Comparison of ENCODE assay signal across 8 mouse cellular contexts in the genomic region with DNA sequence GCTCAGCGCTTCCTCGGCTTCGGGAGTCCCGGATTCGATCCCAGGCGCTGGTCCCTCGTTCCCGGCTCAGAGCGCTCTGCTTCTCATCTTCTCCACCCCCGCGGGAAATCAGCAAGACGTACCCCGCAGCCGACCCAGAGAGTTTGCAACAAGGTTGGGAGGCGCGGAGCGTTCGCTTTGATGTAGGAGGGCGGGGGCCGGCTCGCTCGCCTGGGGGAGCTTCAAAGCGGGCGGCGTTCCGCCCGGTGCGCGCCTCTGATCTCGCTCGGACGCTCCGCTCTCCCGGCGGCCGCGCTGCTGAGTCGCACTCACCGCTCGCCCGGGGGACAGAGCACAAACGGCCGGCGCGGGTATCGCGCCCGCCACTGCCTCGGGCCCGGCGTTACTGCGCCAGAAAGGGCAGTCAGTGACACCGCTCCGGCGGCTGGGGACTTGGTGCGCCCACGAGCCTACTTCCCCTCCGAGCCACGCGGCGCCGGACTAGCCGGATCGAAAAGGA. TPM values are rescaled to one million over a fixed set of nuclear protein-coding genes. Genes with fewer than 3 reads are reported as not detected.
DNase-seq lines count a peak whose midpoint lies in the region; ATAC-seq lines count a peak whose summit lies in the region.
"Had no signal": no experiment of that assay in that cellular context is flagged by ENCODE, and none has a peak within 500 bp of the region (broad histone marks: within the 10 kb centered on the region; RNA-seq: fewer than 3 reads in every experiment).

No protein-coding gene starts in this region.

- H3K9ac ChIP-seq in forebrain, embryonic 12.5 days, result peak overlapping the region; percentile 22; the same call in 1 of the 2 replicates
- H3K9ac ChIP-seq in neural tube, embryonic 14.5 days (replicated peaks; ENCODE audit: low read depth, low read length), result peak overlapping the region; percentile 53

- peak; percentile 27 for DNase-seq in right cerebral cortex, postnatal 4 days
- no peak for DNase-seq in right cerebral cortex, postnatal 36 days (ENCODE audit: low spot score in 2 of 2)
- DNase-seq in kidney, postnatal 4 days, result peak; percentile 52 to 64
- no peak for DNase-seq in right cerebral cortex, adult 2 months (ENCODE audit: low spot score in 2 of 2)

- peak; percentile 24; the same call in 1 of the 2 replicates for ATAC-seq in forebrain, embryonic 12.5 days (ENCODE audit: low FRiP score)
- no peak for ATAC-seq in neural tube, embryonic 14.5 days (ENCODE audit: low read depth)
- no peak for ATAC-seq in inflammation-experienced regulatory T-cells, adult 6 months

- peak overlapping the region; percentile 41 for H3K4me3 ChIP-seq in forebrain, embryonic 12.5 days (replicated peaks)
- peak overlapping the region; percentile 35 for H3K4me3 ChIP-seq in neural tube, embryonic 14.5 days (ENCODE audit: low read depth, low read length)
- H3K4me3 ChIP-seq: myocyte had no signal

- WGBS in forebrain, embryonic 12.5 days, result 0% methylated on average over 64 of the region's 64 CpGs
- WGBS in neural tube, embryonic 14.5 days, result under 1% methylated on average over 64 of the region's 64 CpGs

- H3K4me1 ChIP-seq in forebrain, embryonic 12.5 days, result peaks cover 33% of the 10 kb centered on the region
- H3K4me1 ChIP-seq in neural tube, embryonic 14.5 days (ENCODE audit: control insufficient read depth, insufficient read depth, low read length), result peaks cover 4% of the 10 kb centered on the region; the same call in 1 of the 2 replicates

- no peaks in the 10 kb centered on the region for H3K9me3 ChIP-seq in forebrain, embryonic 12.5 days
- H3K9me3 ChIP-seq in neural tube, embryonic 14.5 days (ENCODE audit: control insufficient read depth, low read length), result no peaks in the 10 kb centered on the region

- peaks cover 95% of the 10 kb centered on the region for H3K27me3 ChIP-seq in forebrain, embryonic 12.5 days
- peaks cover 50% of the 10 kb centered on the region for H3K27me3 ChIP-seq in neural tube, embryonic 14.5 days (ENCODE audit: control insufficient read depth, insufficient read depth, low read length)

- H3K27ac ChIP-seq in forebrain, embryonic 12.5 days, result no peak overlapping the region
- peak overlapping the region; percentile 55; the same call in 1 of the 2 replicates for H3K27ac ChIP-seq in neural tube, embryonic 14.5 days (ENCODE audit: low read depth, low read length)

- peak overlapping the region; percentile 66 for H3K4me2 ChIP-seq in forebrain, embryonic 12.5 days
- peak overlapping the region; percentile 38 for H3K4me2 ChIP-seq in neural tube, embryonic 14.5 days (ENCODE audit: low read depth, low read length)

- H3K36me3 ChIP-seq in forebrain, embryonic 12.5 days (replicated peaks), result no peaks in the 10 kb centered on the region
- H3K36me3 ChIP-seq in neural tube, embryonic 14.5 days (ENCODE audit: control insufficient read depth, insufficient read depth, low read length), result no peaks in the 10 kb centered on the region

RNA-seq across cellular contexts. Expression of a gene that starts 0.3 kb away (rescaled TPM):
- 0.40 and 0.50 TPM in 2 replicates for polyA plus RNA-seq in forebrain, embryonic 12.5 days (2016; fragmentation: Nextera tagmentation; extraction: Ambion mirVana)
- polyA plus RNA-seq in neural tube, embryonic 14.5 days (2014; fragmentation: Nextera tagmentation; extraction: Ambion mirVana), result 4.7 and 5.4 TPM in 2 replicates
- not detected for polyA plus RNA-seq in inflammation-experienced regulatory T-cells, adult 6 months (2017; shearing (Covaris generic))
- polyA plus RNA-seq: myocyte had no signal

Comparison
In these comparisons a context has a peak if more than half of its experiments do, and no peak if none do; other contexts are left out.
1. DNase-seq: peak in right cerebral cortex, postnatal 4 days (single experiment) and kidney, postnatal 4 days (2 of 2); none in right cerebral cortex, postnatal 36 days (0 of 2) and right cerebral cortex, adult 2 months (0 of 2).